Comparison of ENCODE assay signal across 8 mouse cellular contexts in genomic region chr2:125624127-125624685, GRCm38 (mm10). TPM values are rescaled to one million over a fixed set of nuclear protein-coding genes. Genes with fewer than 3 reads are reported as not detected.
DNase-seq lines count a peak whose midpoint lies in the region; ATAC-seq and TF ChIP-seq lines count a peak whose summit lies in the region.

No protein-coding gene starts in this region.

- no peak for TF ChIP-seq CTCF in kidney, adult 2 months (conservative IDR thresholded peaks at IDR 0.05; ENCODE audit: insufficient read depth, insufficient read length, low read depth, low read length)
- no peak for TF ChIP-seq CTCF in heart, postnatal 0 days (IDR thresholded peaks at IDR 0.05; ENCODE audit: low read depth)

- no peaks in the 10 kb centered on the region for H3K27me3 ChIP-seq in kidney, adult 2 months (replicated peaks; ENCODE audit: control insufficient read depth, insufficient read depth, low read length)
- no peaks in the 10 kb centered on the region for H3K27me3 ChIP-seq in heart, postnatal 0 days (ENCODE audit: control insufficient read depth, insufficient read depth, low read length)

- H3K27ac ChIP-seq in kidney, adult 2 months (ENCODE audit: insufficient read depth, low read depth, low read length), result no peak overlapping the region
- peak overlapping the region; percentile 1; the same call in 1 of the 2 replicates for H3K27ac ChIP-seq in heart, postnatal 0 days (ENCODE audit: low read depth)

- no peaks in the 10 kb centered on the region for H3K9me3 ChIP-seq in heart, postnatal 0 days (replicated peaks; ENCODE audit: control insufficient read depth, low read length)

- H3K9ac ChIP-seq in heart, postnatal 0 days (replicated peaks; ENCODE audit: low read depth, low read length), result peak overlapping the region; percentile 62

- 4% methylated on average over 9 of the region's 9 CpGs for WGBS in kidney, adult 2 months
- WGBS in heart, postnatal 0 days, result 8% methylated on average over 9 of the region's 9 CpGs

- no peak for TF ChIP-seq EP300 in heart, postnatal 0 days (IDR thresholded peaks at IDR 0.05; ENCODE audit: low read depth)

- ATAC-seq in heart, postnatal 0 days (ENCODE audit: insufficient read depth, low read depth), result no peak
- ATAC-seq in inflammation-experienced regulatory T-cells, adult 6 months, result no peak

- H3K4me3 ChIP-seq in kidney, adult 2 months (ENCODE audit: insufficient read depth, low read depth, low read length), result peak overlapping the region; percentile 74
- H3K4me3 ChIP-seq in heart, postnatal 0 days (ENCODE audit: low read depth, low read length), result peak overlapping the region; percentile 76

- peak; percentile 7 for DNase-seq in kidney, adult 2 months
- DNase-seq in kidney, postnatal 25 days, result no peak
- peak; percentile 49 for DNase-seq in MEL-GATA-1-ER (ENCODE audit: extremely low read depth, low read depth)
- no peak for DNase-seq in heart, postnatal 0 days (ENCODE audit: low spot score)
- peak; percentile 17 for DNase-seq in mesoderm, embryonic 11.5 days (ENCODE audit: low read depth, low spot score)
- DNase-seq in cerebellum, adult 9-11 months, result no peak
- no peak for DNase-seq in B cell, adult 2 months

- H3K4me2 ChIP-seq in heart, postnatal 0 days (ENCODE audit: low read depth, low read length), result peak overlapping the region; percentile 65

- H3K36me3 ChIP-seq in kidney, adult 2 months (ENCODE audit: control insufficient read depth, insufficient read depth, low read length), result peaks cover 1% of the 10 kb centered on the region; the same call in 1 of the 2 replicates
- H3K36me3 ChIP-seq in heart, postnatal 0 days (replicated peaks; ENCODE audit: control insufficient read depth, insufficient read depth, low read length), result peaks cover 19% of the 10 kb centered on the region

- no peaks in the 10 kb centered on the region; the same call in 1 of the 2 replicates for H3K4me1 ChIP-seq in kidney, adult 2 months (ENCODE audit: control insufficient read depth, insufficient read depth, low read length)
- peaks cover 20% of the 10 kb centered on the region; the same call in 1 of the 2 replicates for H3K4me1 ChIP-seq in heart, postnatal 0 days (ENCODE audit: control insufficient read depth, insufficient read depth)

- no peak for TF ChIP-seq POLR2A in kidney, adult 2 months (IDR thresholded peaks at IDR 0.05; ENCODE audit: low read depth, low read length)

RNA-seq across cellular contexts. Expression of gene Cep152, which starts 0.7 kb away (rescaled TPM):
- polyA plus RNA-seq in kidney, adult 2 months (2012; rRNA removed), result 0.77 and 0.81 TPM in 2 replicates
- 1.5 and 2.2 TPM in 2 replicates for total RNA-seq in heart, postnatal 0 days (2014; rRNA removed; ENCODE audit: low replicate concordance)
- polyA plus RNA-seq in heart, postnatal 0 days (2015; fragmentation: Nextera tagmentation; extraction: Ambion mirVana), result 1.2 and 1.3 TPM in 2 replicates
- 1 to 10 TPM; 5.0 to 5.8 (median 5.8) TPM for polyA plus RNA-seq in inflammation-experienced regulatory T-cells, adult 6 months (2017; shearing (Covaris generic))

RNA-seq across cellular contexts. Expression of gene Eid1, which starts 48.7 kb away (rescaled TPM):
- polyA plus RNA-seq in kidney, adult 2 months (2012; rRNA removed), result 12.9 and 19.9 TPM in 2 replicates
- 70.4 and 83.6 TPM in 2 replicates for total RNA-seq in heart, postnatal 0 days (2014; rRNA removed; ENCODE audit: low replicate concordance)
- 80.7 and 87.4 TPM in 2 replicates for polyA plus RNA-seq in heart, postnatal 0 days (2015; fragmentation: Nextera tagmentation; extraction: Ambion mirVana)
- polyA plus RNA-seq in inflammation-experienced regulatory T-cells, adult 6 months (2017; shearing (Covaris generic)), result 1 to 10 TPM; 6.8 to 7.4 (median 6.8) TPM

Comparison
In these comparisons a context has a peak if more than half of its experiments do, and no peak if none do; other contexts are left out.
1. DNase-seq: peak in kidney, adult 2 months (single experiment), MEL-GATA-1-ER (single experiment) and mesoderm, embryonic 11.5 days (single experiment); none in kidney, postnatal 25 days (0 of 2), heart, postnatal 0 days (single experiment), cerebellum, adult 9-11 months (single experiment) and B cell, adult 2 months (0 of 2).